Mouse (Mus musculus) liver, postnatal 0 days (tissue): ENCODE results near the gene Rarres1.

Experiments
- CTCF ChIP-seq: sonication (generic); IDR thresholded peaks from 2 replicates; pipeline ENCODE4 v1.5.1; 2016; ENCODE audit warnings: antibody characterized with exemption, low read depth
- EP300 ChIP-seq: IDR thresholded peaks from 2 replicates; pipeline ENCODE4 v1.6.1; 2016; ENCODE audit warnings: antibody characterized with exemption, low read depth, mild to moderate bottlenecking

DNA sequence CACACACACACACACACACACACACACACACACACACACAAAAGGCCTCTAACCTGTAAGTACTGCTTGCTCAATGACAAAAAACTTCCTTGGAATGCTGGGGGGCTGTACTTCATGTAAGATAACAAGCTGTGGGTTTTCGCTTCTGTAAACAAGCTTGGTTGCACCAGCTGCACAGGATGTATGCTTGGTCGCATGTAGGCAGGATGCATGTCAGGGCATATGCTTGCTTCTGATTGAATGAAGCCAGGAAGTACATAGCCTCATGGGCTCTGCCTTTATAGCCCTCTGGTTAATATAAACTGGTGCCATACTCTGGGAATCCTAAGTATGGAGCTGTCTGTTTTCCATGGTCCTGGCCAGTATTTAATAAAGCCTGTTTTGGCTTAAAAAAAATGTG, 17.3 kb downstream of the Rarres1 start:
- TF ChIP-seq CTCF (no peak), EP300 (no peak)
